Mouse (Mus musculus): ENCODE measurements around the gene Sass6.

GRCm38 (mm10) chr3:116599705-116600104, 4.9 kb downstream of the Sass6 start:
- TF ChIP-seq CTCF (IDR thresholded peaks at IDR 0.05; ENCODE audit: insufficient read depth, low read length), result no peak
- no peak for TF ChIP-seq POLR2A (IDR thresholded peaks at IDR 0.05; ENCODE audit: borderline replicate concordance, extremely low read depth, low read depth, low read length)

Measured in lung, adult 2 months (tissue).